Mouse (Mus musculus): ENCODE results near the gene Sac3d1. TPM values are rescaled to one million over a fixed set of nuclear protein-coding genes. Genes with fewer than 3 reads are reported as not detected.
A peak's percentile ranks its signal among the peaks of the same experiment; 100 is the strongest.

Gene Sac3d1
- total RNA-seq, 4 experiments from 2014 or later: 8.8 to 11.4 (median 11.3) TPM

GRCm38 (mm10) chr19:6121761-6122160 is 3.3 kb upstream of the Sac3d1 start:
- DNase-seq (ENCODE audit: low spot score in 2 of 2): no peak

GRCm38 (mm10) chr19:6118677-6119185 is 281 bp upstream of the Sac3d1 start:
- DNase-seq (ENCODE audit: low spot score in 2 of 2): no peak

DNA sequence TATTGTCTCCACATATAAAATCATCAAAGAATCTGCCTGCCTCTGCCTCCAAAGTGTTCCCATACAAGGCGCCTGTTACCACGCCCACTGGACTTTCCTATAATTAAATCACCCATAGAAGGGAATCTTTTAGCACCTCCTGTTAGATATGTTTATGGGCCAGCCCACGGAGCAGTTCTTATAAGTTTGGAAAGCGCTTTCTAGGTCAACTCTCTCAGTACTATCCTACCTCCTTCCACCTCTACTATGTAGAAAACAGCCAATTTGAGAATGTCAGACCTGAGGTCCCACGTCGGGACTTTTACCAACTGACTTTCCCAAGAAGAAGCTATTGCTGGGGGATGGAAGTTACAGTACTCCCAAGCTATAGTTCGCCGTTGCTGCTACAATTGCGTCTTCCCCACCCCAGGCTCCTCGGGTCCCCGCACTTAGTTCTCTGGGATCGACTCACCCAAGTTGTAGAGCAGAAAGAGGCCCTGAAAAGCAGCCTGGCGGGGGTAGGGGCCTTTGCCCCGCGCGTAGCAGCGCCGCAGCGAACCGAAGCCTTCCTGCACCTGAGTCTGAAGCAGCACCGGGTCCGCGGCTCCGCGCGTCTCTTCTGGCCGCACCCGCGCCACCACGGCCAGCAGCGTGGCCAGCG is 984 bp downstream of the Sac3d1 start:
- no peak for DNase-seq (ENCODE audit: low spot score in 2 of 2)

DNA sequence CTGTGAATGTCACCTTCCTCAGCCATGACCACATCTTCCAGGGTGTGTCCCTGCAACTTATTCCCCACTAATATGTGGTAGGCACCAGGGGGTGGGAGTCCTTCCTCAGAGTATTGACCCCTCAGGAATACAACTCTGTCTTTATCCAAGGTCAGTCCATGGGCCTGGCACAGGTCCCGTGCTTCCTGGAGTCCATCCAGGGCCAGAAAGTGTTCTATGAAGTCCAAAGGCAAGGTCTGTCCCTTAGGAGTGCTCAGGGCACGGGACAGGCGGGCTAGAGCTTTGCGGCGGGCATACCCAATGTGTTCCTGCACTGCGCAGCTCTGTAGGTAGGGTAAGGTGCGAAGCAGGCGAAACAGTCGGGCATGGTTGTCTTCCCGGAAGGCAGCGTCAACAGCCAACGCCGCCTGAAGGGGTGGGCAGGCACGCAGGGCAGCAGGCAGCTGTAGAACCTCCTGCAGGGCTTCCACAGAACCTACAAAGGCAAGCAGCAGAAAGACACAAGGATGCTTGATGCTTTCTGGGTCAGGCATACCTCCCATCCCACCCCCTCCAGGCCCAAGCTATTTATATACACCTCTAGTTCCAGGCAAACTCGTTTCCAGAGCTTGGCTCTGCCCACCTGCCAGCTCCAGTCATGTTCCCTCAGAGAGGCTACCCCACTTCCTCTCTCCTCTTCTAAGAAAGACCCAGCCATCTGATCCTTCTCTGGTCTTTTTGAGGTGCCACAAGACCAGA is 2.2 kb downstream of the Sac3d1 start:
- DNase-seq (ENCODE audit: low spot score in 2 of 2): no peak

- DNase-seq (ENCODE audit: low spot score in 2 of 2): no peak
Measured at GRCm38 (mm10) chr19:6113116-6113515, 5.3 kb downstream of the Sac3d1 start.

DNA sequence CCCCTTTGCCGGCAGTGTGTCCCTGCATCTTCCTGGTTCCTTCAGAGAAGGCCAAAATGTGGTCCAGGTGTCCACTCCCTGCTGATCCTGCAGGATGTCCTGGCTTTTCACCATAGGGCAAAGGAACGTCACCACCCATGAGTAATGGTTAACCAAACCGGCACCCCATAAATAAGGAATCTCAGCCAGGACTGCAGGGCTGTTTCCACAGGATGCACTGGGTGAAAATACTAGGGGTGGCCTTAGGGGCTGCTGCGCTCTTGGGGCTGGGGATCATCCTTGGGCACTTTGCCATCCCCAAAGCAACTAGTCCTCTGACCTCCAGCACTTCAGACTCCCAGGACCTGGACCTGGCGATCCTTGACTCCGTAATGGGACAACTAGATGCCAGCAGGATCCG is 12.9 kb downstream of the Sac3d1 start, which contains the start of gene Naaladl1:
Gene Naaladl1, plus strand, starts transcription at position 197 of the 400 bp plus-strand sequence.
- no peak for DNase-seq (ENCODE audit: low spot score in 2 of 2)

GRCm38 (mm10) chr19:6104476-6104875 is 14.0 kb downstream of the Sac3d1 start:
- no peak for DNase-seq (ENCODE audit: low spot score in 2 of 2)

DNA sequence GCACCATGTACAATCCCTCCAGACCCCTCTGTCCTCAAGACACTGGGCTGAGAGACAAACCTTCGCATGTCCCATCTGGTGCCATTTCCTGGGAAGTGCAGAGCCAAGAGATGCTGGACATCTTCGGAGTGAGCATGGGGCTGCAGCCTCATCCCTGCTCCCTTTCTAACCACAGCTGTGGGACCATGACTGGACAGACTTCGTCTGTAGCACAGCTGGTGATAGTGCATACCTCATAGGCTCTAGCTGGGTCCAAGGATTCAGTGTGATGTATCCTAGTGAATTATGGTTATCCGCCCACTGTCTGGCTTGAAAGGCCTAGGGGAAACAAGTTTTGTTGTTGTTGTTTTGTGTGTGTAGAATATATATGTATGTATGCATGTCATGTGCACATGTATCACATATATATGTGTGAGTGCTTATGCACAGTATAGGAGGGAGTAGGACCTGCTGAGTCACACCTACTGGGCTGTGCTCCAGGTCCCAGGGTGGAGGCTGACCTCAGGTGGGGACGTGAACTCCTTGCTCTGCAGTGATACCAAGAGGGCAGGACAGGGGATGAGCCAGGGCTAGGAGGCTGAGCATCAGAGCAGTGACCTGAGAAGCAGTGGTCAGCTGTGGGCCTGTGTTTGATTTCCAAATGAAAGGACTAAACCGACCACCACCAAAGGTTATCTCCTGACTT is 16.1 kb downstream of the Sac3d1 start:
- no peak for DNase-seq (ENCODE audit: low spot score in 2 of 2)

- DNase-seq (ENCODE audit: low spot score in 2 of 2): no peak
Measured at GRCm38 (mm10) chr19:6101186-6101585, 17.3 kb downstream of the Sac3d1 start.

GRCm38 (mm10) chr19:6097847-6098246 is 20.6 kb downstream of the Sac3d1 start:
- no peak for DNase-seq (ENCODE audit: low spot score in 2 of 2)

GRCm38 (mm10) chr19:6094119-6094518 is 24.3 kb downstream of the Sac3d1 start, which contains the start of gene AC131692.1:
Gene AC131692.1 (plus strand): TSS chr19:6094419.
- no peak for DNase-seq (ENCODE audit: low spot score in 2 of 2)

DNA sequence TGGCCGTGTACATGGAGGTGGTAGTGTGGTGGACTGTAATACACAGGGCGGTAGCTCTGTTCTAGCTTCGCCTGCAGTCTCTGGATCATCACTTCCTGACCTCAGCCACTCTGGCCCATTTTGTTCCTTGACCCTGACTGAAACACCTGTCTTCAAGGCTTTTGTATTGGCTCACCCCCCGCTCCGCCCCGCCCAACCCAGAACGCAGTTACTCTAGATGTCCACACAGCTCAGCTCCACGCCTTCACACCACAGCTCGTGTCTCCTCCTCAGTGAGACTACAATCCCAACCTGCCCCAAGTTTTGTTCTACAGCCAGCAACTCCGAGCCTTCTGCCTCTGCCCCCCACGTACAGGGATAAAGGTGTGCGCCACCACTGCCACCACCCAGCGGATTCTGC is 29.6 kb downstream of the Sac3d1 start:
- DNase-seq (ENCODE audit: low spot score in 2 of 2): no peak

GRCm38 (mm10) chr19:6085417-6085879 is 33.0 kb downstream of the Sac3d1 start:
- no peak for DNase-seq (ENCODE audit: low spot score in 2 of 2)

DNA sequence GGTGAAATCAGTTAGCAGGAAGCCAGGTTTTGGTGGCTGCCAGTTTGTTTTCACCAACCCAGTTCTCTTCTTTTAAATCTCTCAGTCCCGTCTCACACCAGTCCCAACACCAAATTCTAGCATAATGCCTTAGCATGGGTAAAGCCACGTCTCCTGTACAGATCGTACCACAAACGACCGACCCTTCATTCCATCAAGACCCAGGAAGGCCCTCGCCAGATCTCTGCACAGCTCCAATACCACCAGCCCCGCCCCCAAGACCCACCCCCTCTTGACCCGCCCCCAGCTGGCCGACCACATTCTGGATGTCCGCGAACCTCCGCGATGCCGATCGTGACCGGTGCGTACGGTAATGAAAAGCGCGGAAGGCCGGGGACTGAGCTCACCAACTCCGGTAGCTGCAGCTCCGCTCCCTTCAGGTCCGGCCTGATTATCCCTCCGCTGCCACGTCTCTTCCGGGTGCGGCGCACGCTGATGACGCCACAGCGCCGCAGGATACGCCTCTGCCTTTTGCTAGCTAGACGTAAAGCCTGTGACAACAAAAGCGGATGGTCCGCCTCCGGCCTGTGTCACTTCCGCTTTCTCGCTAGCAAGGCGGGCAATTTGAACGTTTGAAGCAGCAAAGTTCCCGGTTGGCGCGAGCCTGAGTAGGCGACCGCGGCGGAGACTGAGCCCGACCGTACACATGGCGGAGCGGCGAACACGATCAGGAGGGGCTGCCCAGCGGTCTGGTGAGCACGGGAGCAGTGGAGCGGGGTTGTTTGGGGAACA is 33.8 kb downstream of the Sac3d1 start, which contains the start of the genes Zfpl1 and Cdca5:
Gene Zfpl1, minus strand, starts transcription at position 479 of the 771 bp plus-strand sequence.
Gene Cdca5, plus strand, starts transcription at position 506 of the 771 bp plus-strand sequence.
- peak; percentile 96 to 97 for DNase-seq (ENCODE audit: low spot score in 2 of 2)

DNA sequence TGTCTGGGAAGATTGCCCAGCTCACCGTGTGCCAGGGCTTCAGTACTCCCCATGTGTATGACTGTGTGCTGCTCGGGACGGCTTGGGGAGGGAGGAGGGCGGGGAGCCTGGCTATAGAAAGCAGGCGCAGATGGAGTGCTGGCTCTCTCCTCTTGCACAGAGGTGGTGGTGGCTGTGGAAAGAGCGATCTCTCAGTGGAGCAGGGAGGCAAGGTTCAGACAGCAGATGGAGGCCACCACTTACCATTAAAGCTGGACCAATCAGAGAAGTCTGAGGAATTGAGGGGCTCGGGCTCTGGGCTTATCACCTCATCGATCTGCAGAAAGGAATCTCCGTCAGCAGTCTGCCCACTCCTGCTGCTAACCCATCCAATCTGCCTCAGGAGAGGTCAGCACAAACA is 36.3 kb downstream of the Sac3d1 start, which contains the start of gene Gm28374:
Gene Gm28374, minus strand, starts transcription at position 101 of the 400 bp plus-strand sequence.
- DNase-seq (ENCODE audit: low spot score in 2 of 2): no peak

- DNase-seq (ENCODE audit: low spot score in 2 of 2): no peak
Measured at GRCm38 (mm10) chr19:6079983-6080480, 38.4 kb downstream of the Sac3d1 start, which contains the start of gene Tmem262. Gene Tmem262 (plus strand): TSS chr19:6080033.

GRCm38 (mm10) chr19:6076564-6077393 is 41.7 kb downstream of the Sac3d1 start, which contains the start of gene Vps51:
Gene Vps51 (minus strand): TSS chr19:6077231.
- peak; percentile 72 to 74 for DNase-seq (ENCODE audit: low spot score in 2 of 2)

GRCm38 (mm10) chr19:6073889-6074288 is 44.6 kb downstream of the Sac3d1 start:
- no peak for DNase-seq (ENCODE audit: low spot score in 2 of 2)

GRCm38 (mm10) chr19:6071261-6071660 is 47.2 kb downstream of the Sac3d1 start:
- DNase-seq (ENCODE audit: low spot score in 2 of 2): no peak
